Mouse (Mus musculus) lung, embryonic 15.5 days (tissue): ENCODE results near the gene Rsph9. TPM values are rescaled to one million over a fixed set of nuclear protein-coding genes. Genes with fewer than 3 reads are reported as not detected.

ENCODE experiments used
- ATAC-seq: fragments of 200-750 bp; cut with Nextera tagmentation; 2 replicates; pipeline ENCODE4 v1.8.0; 2017; ENCODE audit warnings: moderate number of reproducible peaks, borderline replicate concordance; ENCODE audit not compliant: low FRiP score, low TSS enrichment; ENCODE audit errors: extremely low read depth
- H3K27ac ChIP-seq: fragments of 300-500 bp; sonication (generic); 2 replicates; pipeline ENCODE4 v1.5.1; 2015; ENCODE audit warnings: moderate library complexity, mild to moderate bottlenecking, inconsistent platforms
- H3K27me3 ChIP-seq: fragments of 300-500 bp; sonication (generic); 2 replicates; pipeline ENCODE4 v1.6.1; 2015; ENCODE audit warnings: inconsistent platforms
- H3K36me3 ChIP-seq: fragments of 300-500 bp; sonication (generic); 2 replicates; pipeline ENCODE4 v1.6.1; 2015; ENCODE audit warnings: inconsistent platforms
- H3K4me1 ChIP-seq: fragments of 300-500 bp; sonication (generic); 2 replicates; pipeline ENCODE4 v1.6.1; 2015; ENCODE audit warnings: inconsistent platforms
- H3K4me2 ChIP-seq: fragments of 300-500 bp; sonication (generic); 2 replicates; pipeline ENCODE4 v1.6.1; 2015; ENCODE audit warnings: inconsistent platforms, mild to moderate bottlenecking, moderate library complexity
- H3K4me3 ChIP-seq: fragments of 300-500 bp; sonication (generic); 2 replicates; pipeline ENCODE4 v1.5.1; 2015; ENCODE audit warnings: mild to moderate bottlenecking, inconsistent platforms
- H3K9ac ChIP-seq: fragments of 300-500 bp; sonication (generic); 2 replicates; pipeline ENCODE4 v1.6.1; 2015; ENCODE audit warnings: inconsistent platforms
- H3K9me3 ChIP-seq: fragments of 300-500 bp; sonication (generic); 2 replicates; pipeline ENCODE4 v1.6.1; 2016; ENCODE audit warnings: inconsistent platforms
- WGBS: fragments of 180-500 bp; shearing (Covaris S2); methylation state at CpG from one replicate; pipeline ENCODE4 v1.1.7; 2015; 5-methylcytosine and 5-hydroxymethylcytosine counted together
- polyA plus RNA-seq: library from polyadenylated mRNA; unstranded; fragments of >200 nt; fragmentation: Nextera tagmentation; extraction: Ambion mirVana; gene quantifications from 2 replicates; pipeline ENCODE4 v1.2.1, GENCODE M21; 2015

The Rsph9 gene
- polyA plus RNA-seq, 1 experiment from 2014 or later: 19.4 TPM

- H3K27me3 ChIP-seq: no peaks in the 10 kb centered on the region
- WGBS: 46% methylated on average over 13 of the region's 13 CpGs
- 0 out of 2 replicates have a peak, but pooled peaks have one; percentile 12 for ATAC-seq
- H3K9me3 ChIP-seq: no peaks in the 10 kb centered on the region
- peaks cover 53% of the 10 kb centered on the region for H3K4me1 ChIP-seq
- H3K27ac ChIP-seq: peak overlapping the region; percentile 87
- no peak overlapping the region for H3K9ac ChIP-seq
- H3K36me3 ChIP-seq: peaks cover 31% of the 10 kb centered on the region
- H3K4me3 ChIP-seq: no peak overlapping the region
- H3K4me2 ChIP-seq: no peak overlapping the region
Observed at GRCm38 (mm10) chr17:46117623-46118422, 26.2 kb downstream of the Rsph9 start.

- H3K36me3 ChIP-seq: peaks cover 25% of the 10 kb centered on the region
- H3K4me2 ChIP-seq: no peak overlapping the region
- H3K4me3 ChIP-seq: no peak overlapping the region
- 63% methylated on average over 3 of the region's 3 CpGs for WGBS
- H3K9me3 ChIP-seq: no peaks in the 10 kb centered on the region
- no peaks in the 10 kb centered on the region for H3K27me3 ChIP-seq
- no peak overlapping the region for H3K9ac ChIP-seq
- no peak for ATAC-seq
- peaks cover 60% of the 10 kb centered on the region for H3K4me1 ChIP-seq
- peak overlapping the region; percentile 87 for H3K27ac ChIP-seq
Observed at GRCm38 (mm10) chr17:46116881-46117280, 27.1 kb downstream of the Rsph9 start.

- ATAC-seq: 0 out of 2 replicates have a peak, but pooled peaks have one; percentile 44
- Histone ChIP-seq H3K4me3 (no peak overlapping the region), H3K9me3 (no peaks in the 10 kb centered on the region), H3K4me2 (0 out of 2 replicates have a peak overlapping the region, but pooled peaks have one; percentile 0), H3K4me1 (peaks cover 65% of the 10 kb centered on the region), H3K27me3 (no peaks in the 10 kb centered on the region), H3K9ac (no peak overlapping the region), H3K27ac (peak overlapping the region; percentile 87), H3K36me3 (peaks cover 25% of the 10 kb centered on the region)
- 45% methylated on average over 11 of the region's 11 CpGs for WGBS
Observed at GRCm38 (mm10) chr17:46116138-46116537, 27.9 kb downstream of the Rsph9 start.

GRCm38 (mm10) chr17:46115489-46115888, 28.5 kb downstream of the Rsph9 start:
- H3K9me3 ChIP-seq: no peaks in the 10 kb centered on the region
- ATAC-seq: no peak
- H3K27me3 ChIP-seq: no peaks in the 10 kb centered on the region
- H3K27ac ChIP-seq: peak overlapping the region; percentile 87
- peaks cover 65% of the 10 kb centered on the region for H3K4me1 ChIP-seq
- H3K4me2 ChIP-seq: 0 out of 2 replicates have a peak overlapping the region, but pooled peaks have one; percentile 0
- no peak overlapping the region for H3K4me3 ChIP-seq
- WGBS: 16% methylated on average over 2 of the region's 2 CpGs
- peaks cover 24% of the 10 kb centered on the region for H3K36me3 ChIP-seq
- H3K9ac ChIP-seq: no peak overlapping the region

GRCm38 (mm10) chr17:46110402-46111289, 33.4 kb downstream of the Rsph9 start, which contains the start of gene Mrps18a:
Gene Mrps18a (plus strand): TSS chr17:46110986.
- Histone ChIP-seq H3K9me3 (no peaks in the 10 kb centered on the region), H3K9ac (peak within 1 kb of the TSS; percentile 68), H3K27ac (peak within 1 kb of the TSS; percentile 53; the same call in 1 of the 2 replicates), H3K36me3 (no peaks in the 10 kb centered on the region), H3K4me1 (peaks cover 34% of the 10 kb centered on the region), H3K4me2 (peak within 1 kb of the TSS; percentile 87), H3K4me3 (peak within 1 kb of the TSS; percentile 72), H3K27me3 (peaks cover 4% of the 10 kb centered on the region; the same call in 1 of the 2 replicates)
- WGBS: 5% methylated on average over 38 of the region's 38 CpGs
- ATAC-seq: peak; percentile 85

GRCm38 (mm10) chr17:46108286-46108685, 35.7 kb downstream of the Rsph9 start:
- H3K9me3 ChIP-seq: no peaks in the 10 kb centered on the region
- no peaks in the 10 kb centered on the region for H3K36me3 ChIP-seq
- H3K9ac ChIP-seq: no peak overlapping the region
- no peak overlapping the region for H3K4me2 ChIP-seq
- H3K27ac ChIP-seq: no peak overlapping the region
- 70% methylated on average over 4 of the region's 4 CpGs for WGBS
- no peak overlapping the region for H3K4me3 ChIP-seq
- peaks cover 23% of the 10 kb centered on the region for H3K4me1 ChIP-seq
- H3K27me3 ChIP-seq: peaks cover 4% of the 10 kb centered on the region; the same call in 1 of the 2 replicates
- ATAC-seq: no peak

- H3K4me3 ChIP-seq: no peak overlapping the region
- no peaks in the 10 kb centered on the region for H3K36me3 ChIP-seq
- 15% methylated on average over 12 of the region's 12 CpGs for WGBS
- peaks cover 12% of the 10 kb centered on the region for H3K4me1 ChIP-seq
- H3K4me2 ChIP-seq: peak overlapping the region; percentile 23
- 0 out of 2 replicates have a peak overlapping the region, but pooled peaks have one; percentile 18 for H3K9ac ChIP-seq
- peak overlapping the region; percentile 66 for H3K27ac ChIP-seq
- ATAC-seq: peak; percentile 84
- H3K27me3 ChIP-seq: peaks cover 3% of the 10 kb centered on the region; the same call in 1 of the 2 replicates
- H3K9me3 ChIP-seq: no peaks in the 10 kb centered on the region
Observed at GRCm38 (mm10) chr17:46104487-46104886, 39.5 kb downstream of the Rsph9 start.

- ATAC-seq: no peak
- Histone ChIP-seq H3K27ac (no peak overlapping the region), H3K9ac (no peak overlapping the region), H3K36me3 (no peaks in the 10 kb centered on the region), H3K27me3 (no peaks in the 10 kb centered on the region; the same call in 1 of the 2 replicates), H3K9me3 (no peaks in the 10 kb centered on the region), H3K4me3 (no peak overlapping the region), H3K4me1 (peaks cover 20% of the 10 kb centered on the region), H3K4me2 (no peak overlapping the region)
- 55% methylated on average over 8 of the region's 8 CpGs for WGBS
Observed at GRCm38 (mm10) chr17:46102608-46103159, 41.3 kb downstream of the Rsph9 start.

- H3K9ac ChIP-seq: no peak overlapping the region
- H3K9me3 ChIP-seq: no peaks in the 10 kb centered on the region
- WGBS: 68% methylated on average over 9 of the region's 9 CpGs
- no peak overlapping the region for H3K27ac ChIP-seq
- H3K4me1 ChIP-seq: peaks cover 20% of the 10 kb centered on the region
- no peaks in the 10 kb centered on the region for H3K27me3 ChIP-seq
- no peak overlapping the region for H3K4me3 ChIP-seq
- H3K4me2 ChIP-seq: no peak overlapping the region
- ATAC-seq: no peak
- H3K36me3 ChIP-seq: no peaks in the 10 kb centered on the region
Observed at GRCm38 (mm10) chr17:46101906-46102305, 42.1 kb downstream of the Rsph9 start.

- ATAC-seq: peak; percentile 61; the same call in 1 of the 2 replicates
- peaks cover 8% of the 10 kb centered on the region; the same call in 1 of the 2 replicates for H3K4me1 ChIP-seq
- H3K4me2 ChIP-seq: no peak overlapping the region
- peaks cover 3% of the 10 kb centered on the region; the same call in 1 of the 2 replicates for H3K27me3 ChIP-seq
- H3K4me3 ChIP-seq: no peak overlapping the region
- H3K36me3 ChIP-seq: no peaks in the 10 kb centered on the region
- WGBS: 26% methylated on average over 8 of the region's 8 CpGs
- no peaks in the 10 kb centered on the region for H3K9me3 ChIP-seq
- H3K9ac ChIP-seq: no peak overlapping the region
- H3K27ac ChIP-seq: no peak overlapping the region
Observed at GRCm38 (mm10) chr17:46098525-46098924, 45.5 kb downstream of the Rsph9 start.

GRCm38 (mm10) chr17:46091899-46092298, 52.1 kb downstream of the Rsph9 start:
- peaks cover under 1% of the 10 kb centered on the region for H3K4me1 ChIP-seq
- H3K27me3 ChIP-seq: peaks cover 3% of the 10 kb centered on the region; the same call in 1 of the 2 replicates
- H3K4me3 ChIP-seq: no peak overlapping the region
- no peaks in the 10 kb centered on the region for H3K9me3 ChIP-seq
- WGBS: 52% methylated on average over 14 of the region's 14 CpGs
- no peak overlapping the region for H3K27ac ChIP-seq
- ATAC-seq: no peak
- no peaks in the 10 kb centered on the region for H3K36me3 ChIP-seq
- H3K4me2 ChIP-seq: no peak overlapping the region
- no peak overlapping the region for H3K9ac ChIP-seq
